Mouse (Mus musculus): ENCODE measurements around the gene Wdr90. TPM values are rescaled to one million over a fixed set of nuclear protein-coding genes. Genes with fewer than 3 reads are reported as not detected.

The Wdr90 gene
- polyA plus RNA-seq, 1 experiment from 2014 or later, result 21.3 TPM

GRCm38 (mm10) chr17:25883268-25883667, 22.0 kb upstream of the Wdr90 start:
- H3K9ac ChIP-seq, result no peak overlapping the region
- ATAC-seq (ENCODE audit: insufficient number of reproducible peaks, low FRiP score, low TSS enrichment, low read depth), result no peak
- H3K9me3 ChIP-seq, result no peaks in the 10 kb centered on the region
- WGBS, result 81% methylated on average over 8 of the region's 8 CpGs
- H3K4me1 ChIP-seq, result peaks cover 16% of the 10 kb centered on the region
- no peak overlapping the region for H3K4me2 ChIP-seq
- H3K4me3 ChIP-seq, result no peak overlapping the region
- H3K36me3 ChIP-seq, result peaks cover 62% of the 10 kb centered on the region
- H3K27me3 ChIP-seq, result no peaks in the 10 kb centered on the region
- H3K27ac ChIP-seq, result no peak overlapping the region

GRCm38 (mm10) chr17:25882306-25882705, 21.0 kb upstream of the Wdr90 start:
- H3K4me3 ChIP-seq, result no peak overlapping the region
- H3K9me3 ChIP-seq, result no peaks in the 10 kb centered on the region
- no peak overlapping the region for H3K27ac ChIP-seq
- ATAC-seq (ENCODE audit: insufficient number of reproducible peaks, low FRiP score, low TSS enrichment, low read depth), result no peak
- H3K4me1 ChIP-seq, result peaks cover 18% of the 10 kb centered on the region
- 43% methylated on average over 5 of the region's 5 CpGs for WGBS
- no peak overlapping the region for H3K9ac ChIP-seq
- H3K36me3 ChIP-seq, result peaks cover 59% of the 10 kb centered on the region
- H3K27me3 ChIP-seq, result no peaks in the 10 kb centered on the region
- no peak overlapping the region for H3K4me2 ChIP-seq

GRCm38 (mm10) chr17:25881691-25882090, 20.4 kb upstream of the Wdr90 start:
- Histone ChIP-seq H3K4me3 (no peak overlapping the region), H3K9ac (no peak overlapping the region), H3K27ac (no peak overlapping the region), H3K4me1 (peaks cover 22% of the 10 kb centered on the region), H3K36me3 (peaks cover 57% of the 10 kb centered on the region), H3K27me3 (no peaks in the 10 kb centered on the region), H3K4me2 (no peak overlapping the region), H3K9me3 (no peaks in the 10 kb centered on the region)
- no peak for ATAC-seq (ENCODE audit: insufficient number of reproducible peaks, low FRiP score, low TSS enrichment, low read depth)
- WGBS, result 30% methylated on average over 4 of the region's 4 CpGs

GRCm38 (mm10) chr17:25880913-25881641, 19.8 kb upstream of the Wdr90 start:
- H3K9me3 ChIP-seq, result no peaks in the 10 kb centered on the region
- peaks cover 28% of the 10 kb centered on the region for H3K4me1 ChIP-seq
- H3K36me3 ChIP-seq, result peaks cover 57% of the 10 kb centered on the region
- H3K4me2 ChIP-seq, result no peak overlapping the region
- no peak for ATAC-seq (ENCODE audit: insufficient number of reproducible peaks, low FRiP score, low TSS enrichment, low read depth)
- H3K4me3 ChIP-seq, result no peak overlapping the region
- H3K27me3 ChIP-seq, result no peaks in the 10 kb centered on the region
- no peak overlapping the region for H3K27ac ChIP-seq
- 19% methylated on average over 5 of the region's 5 CpGs for WGBS
- no peak overlapping the region for H3K9ac ChIP-seq

- no peak within 1 kb of the TSS for H3K4me3 ChIP-seq
These were observed 19.1 kb upstream of the Wdr90 start, which contains the start of gene Wfikkn1 for GRCm38 (mm10) chr17:25880196-25880910. Gene Wfikkn1, minus strand, starts transcription at chr17:25880858.

GRCm38 (mm10) chr17:25879750-25880149, 18.4 kb upstream of the Wdr90 start:
- Histone ChIP-seq H3K27me3 (no peaks in the 10 kb centered on the region), H3K36me3 (peaks cover 54% of the 10 kb centered on the region), H3K9ac (no peak overlapping the region), H3K4me3 (no peak overlapping the region), H3K4me2 (no peak overlapping the region), H3K27ac (no peak overlapping the region), H3K9me3 (no peaks in the 10 kb centered on the region), H3K4me1 (peaks cover 32% of the 10 kb centered on the region)
- ATAC-seq (ENCODE audit: insufficient number of reproducible peaks, low FRiP score, low TSS enrichment, low read depth), result no peak
- 71% methylated on average over 8 of the region's 8 CpGs for WGBS

More at GRCm38 (mm10) chr17:25880196-25880910, 19.1 kb upstream of the Wdr90 start, which contains the start of gene Wfikkn1:
- 36% methylated on average over 5 of the region's 5 CpGs for WGBS
- H3K9ac ChIP-seq, result no peak within 1 kb of the TSS
- no peak for ATAC-seq (ENCODE audit: insufficient number of reproducible peaks, low FRiP score, low TSS enrichment, low read depth)
- no peaks in the 10 kb centered on the region for H3K27me3 ChIP-seq
- peaks cover 32% of the 10 kb centered on the region for H3K4me1 ChIP-seq
- no peaks in the 10 kb centered on the region for H3K9me3 ChIP-seq
- H3K4me2 ChIP-seq, result no peak within 1 kb of the TSS
- no peak within 1 kb of the TSS for H3K27ac ChIP-seq
- H3K36me3 ChIP-seq, result peaks cover 57% of the 10 kb centered on the region

GRCm38 (mm10) chr17:25879261-25879660, 18.0 kb upstream of the Wdr90 start:
- H3K4me2 ChIP-seq, result no peak overlapping the region
- 66% methylated on average over 4 of the region's 4 CpGs for WGBS
- H3K36me3 ChIP-seq, result peaks cover 49% of the 10 kb centered on the region
- no peak overlapping the region for H3K4me3 ChIP-seq
- no peaks in the 10 kb centered on the region for H3K9me3 ChIP-seq
- ATAC-seq (ENCODE audit: insufficient number of reproducible peaks, low FRiP score, low TSS enrichment, low read depth), result no peak
- H3K27ac ChIP-seq, result no peak overlapping the region
- no peak overlapping the region for H3K9ac ChIP-seq
- H3K4me1 ChIP-seq, result peaks cover 35% of the 10 kb centered on the region
- H3K27me3 ChIP-seq, result no peaks in the 10 kb centered on the region

GRCm38 (mm10) chr17:25878611-25879180, 17.4 kb upstream of the Wdr90 start:
- Histone ChIP-seq H3K36me3 (peaks cover 43% of the 10 kb centered on the region), H3K9me3 (no peaks in the 10 kb centered on the region), H3K27ac (no peak overlapping the region), H3K27me3 (no peaks in the 10 kb centered on the region), H3K4me2 (no peak overlapping the region), H3K4me1 (peaks cover 40% of the 10 kb centered on the region), H3K9ac (no peak overlapping the region), H3K4me3 (no peak overlapping the region)
- ATAC-seq (ENCODE audit: insufficient number of reproducible peaks, low FRiP score, low TSS enrichment, low read depth), result no peak
- WGBS, result 91% methylated on average over 19 of the region's 19 CpGs

- peaks cover 36% of the 10 kb centered on the region for H3K36me3 ChIP-seq
- no peak overlapping the region for H3K4me3 ChIP-seq
- 91% methylated on average over 32 of the region's 32 CpGs for WGBS
- no peak for ATAC-seq (ENCODE audit: insufficient number of reproducible peaks, low FRiP score, low TSS enrichment, low read depth)
- no peaks in the 10 kb centered on the region for H3K9me3 ChIP-seq
- H3K4me1 ChIP-seq, result peaks cover 40% of the 10 kb centered on the region
- no peak overlapping the region for H3K4me2 ChIP-seq
- no peak overlapping the region for H3K27ac ChIP-seq
- no peak overlapping the region for H3K9ac ChIP-seq
- no peaks in the 10 kb centered on the region for H3K27me3 ChIP-seq
These were observed 16.7 kb upstream of the Wdr90 start for GRCm38 (mm10) chr17:25877741-25878610.

GRCm38 (mm10) chr17:25877025-25877424, 15.7 kb upstream of the Wdr90 start:
- Histone ChIP-seq H3K27ac (no peak overlapping the region), H3K4me1 (peaks cover 40% of the 10 kb centered on the region), H3K9ac (no peak overlapping the region), H3K36me3 (peaks cover 27% of the 10 kb centered on the region), H3K4me3 (no peak overlapping the region), H3K4me2 (no peak overlapping the region), H3K27me3 (no peaks in the 10 kb centered on the region), H3K9me3 (no peaks in the 10 kb centered on the region)
- WGBS, result 92% methylated on average over 3 of the region's 3 CpGs
- ATAC-seq (ENCODE audit: insufficient number of reproducible peaks, low FRiP score, low TSS enrichment, low read depth), result no peak

GRCm38 (mm10) chr17:25876347-25876915, 15.1 kb upstream of the Wdr90 start:
- 71% methylated on average over 10 of the region's 10 CpGs for WGBS
- H3K4me1 ChIP-seq, result peaks cover 40% of the 10 kb centered on the region

More at GRCm38 (mm10) chr17:25876347-25876915, 15.1 kb upstream of the Wdr90 start:
- no peak for ATAC-seq (ENCODE audit: insufficient number of reproducible peaks, low FRiP score, low TSS enrichment, low read depth)
- H3K36me3 ChIP-seq, result peaks cover 22% of the 10 kb centered on the region
- H3K4me2 ChIP-seq, result peak overlapping the region; percentile 81
- H3K9me3 ChIP-seq, result no peaks in the 10 kb centered on the region
- no peaks in the 10 kb centered on the region for H3K27me3 ChIP-seq
- peak overlapping the region; percentile 81 for H3K4me3 ChIP-seq
- H3K27ac ChIP-seq, result no peak overlapping the region; the same call in 1 of the 2 replicates
- peak overlapping the region; percentile 79 for H3K9ac ChIP-seq
